Mouse (Mus musculus) forelimb bud, embryonic 11.5 days (tissue): ENCODE results near the gene Tmem50a.
"Not testable (repeated sequence)": the region's sequence is repeated elsewhere in the genome, so short reads cannot be mapped to it uniquely, and the experiment has no call there.

Experiments
- DNase-seq: peaks from one replicate; pipeline ENCODE4 v3.0.0-alpha.2; 2012; ENCODE audit warnings: low read depth, low spot score

Tmem50a gene

DNA sequence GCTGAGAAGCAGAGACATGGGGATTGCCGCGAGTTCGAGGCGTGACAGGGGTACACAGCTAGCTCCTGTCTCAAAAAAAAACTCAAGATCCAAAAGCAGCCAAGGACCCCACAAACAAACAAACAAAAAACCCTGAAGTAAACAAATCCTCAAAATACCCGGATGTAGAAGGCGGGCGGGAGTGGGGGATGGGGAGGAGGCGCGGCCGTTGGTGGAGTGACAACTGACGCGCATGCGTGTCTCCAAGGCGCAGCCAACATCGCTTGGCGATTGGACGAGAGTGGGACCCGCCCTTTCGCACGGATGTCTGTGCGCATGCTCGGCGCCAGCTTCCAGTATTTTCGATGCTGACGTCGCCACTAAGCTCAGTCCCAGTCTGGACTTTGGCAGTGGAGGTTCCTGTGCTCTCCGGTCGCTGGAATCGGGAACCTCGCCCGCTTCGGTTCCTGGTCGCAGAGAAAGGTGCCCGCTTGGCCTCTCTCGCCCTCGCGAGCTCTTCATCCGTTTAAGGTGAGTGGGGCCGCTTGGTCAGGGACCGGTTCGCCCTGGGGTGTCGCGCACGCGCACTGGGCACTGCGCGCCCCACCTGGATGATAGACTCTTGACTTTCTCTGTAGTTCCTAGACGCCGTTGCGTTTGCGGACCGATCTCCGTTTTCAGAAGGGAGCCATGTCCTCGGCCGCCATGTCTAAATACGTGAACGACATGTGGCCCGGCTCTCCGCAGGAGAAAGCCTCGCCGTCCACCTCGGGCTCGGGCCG, 8.6 kb upstream of the Tmem50a start, which contains the start of gene Rsrp1:
Gene Rsrp1 (plus strand): TSS at position 335 of the 761 bp plus-strand sequence.
- DNase-seq = peak; percentile 99

GRCm38 (mm10) chr4:134922925-134923244, 8.1 kb upstream of the Tmem50a start:
- DNase-seq = peak; percentile 64

- no peak for DNase-seq
These were observed 7.5 kb upstream of the Tmem50a start for GRCm38 (mm10) chr4:134922111-134922924.

DNA sequence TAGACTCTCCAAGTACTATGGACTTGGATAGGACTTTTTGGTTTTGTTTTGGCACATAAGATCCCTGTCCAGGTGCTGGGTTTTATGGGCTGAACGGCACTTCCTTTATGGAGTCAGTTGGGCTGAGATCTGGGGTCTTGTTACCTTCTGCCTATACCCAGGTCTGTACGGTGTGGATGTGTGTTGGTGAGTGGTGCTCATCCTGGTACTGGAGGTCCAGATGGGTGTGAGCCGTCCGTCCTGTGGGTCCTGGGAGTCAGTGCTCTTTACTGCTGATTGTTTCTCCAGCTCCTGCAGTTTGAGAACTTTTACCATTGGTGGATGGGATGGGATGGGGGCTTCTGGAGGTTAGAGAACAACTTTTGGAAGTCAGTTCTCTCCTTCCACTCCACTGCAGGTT, 6.9 kb upstream of the Tmem50a start:
- DNase-seq = no peak

DNA sequence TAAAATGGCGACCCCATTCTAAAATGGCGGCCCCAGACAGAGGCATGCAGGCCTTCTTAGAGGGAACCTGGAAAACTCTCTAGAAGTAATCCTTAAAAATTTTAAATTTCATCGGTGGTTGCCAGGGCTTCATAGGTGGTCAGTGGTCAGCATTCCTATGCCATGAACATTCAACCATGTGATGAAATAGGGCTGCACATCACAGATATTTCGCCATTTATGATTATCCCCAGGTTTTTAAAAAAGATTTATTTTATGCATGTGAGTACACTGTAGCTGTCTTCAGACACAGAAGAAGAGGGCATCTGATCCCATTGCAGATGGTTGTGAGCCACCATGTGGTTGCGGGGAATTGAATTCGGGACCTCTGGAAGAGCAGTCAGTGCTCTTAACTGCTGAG, 5.8 kb upstream of the Tmem50a start:
- no peak for DNase-seq

DNA sequence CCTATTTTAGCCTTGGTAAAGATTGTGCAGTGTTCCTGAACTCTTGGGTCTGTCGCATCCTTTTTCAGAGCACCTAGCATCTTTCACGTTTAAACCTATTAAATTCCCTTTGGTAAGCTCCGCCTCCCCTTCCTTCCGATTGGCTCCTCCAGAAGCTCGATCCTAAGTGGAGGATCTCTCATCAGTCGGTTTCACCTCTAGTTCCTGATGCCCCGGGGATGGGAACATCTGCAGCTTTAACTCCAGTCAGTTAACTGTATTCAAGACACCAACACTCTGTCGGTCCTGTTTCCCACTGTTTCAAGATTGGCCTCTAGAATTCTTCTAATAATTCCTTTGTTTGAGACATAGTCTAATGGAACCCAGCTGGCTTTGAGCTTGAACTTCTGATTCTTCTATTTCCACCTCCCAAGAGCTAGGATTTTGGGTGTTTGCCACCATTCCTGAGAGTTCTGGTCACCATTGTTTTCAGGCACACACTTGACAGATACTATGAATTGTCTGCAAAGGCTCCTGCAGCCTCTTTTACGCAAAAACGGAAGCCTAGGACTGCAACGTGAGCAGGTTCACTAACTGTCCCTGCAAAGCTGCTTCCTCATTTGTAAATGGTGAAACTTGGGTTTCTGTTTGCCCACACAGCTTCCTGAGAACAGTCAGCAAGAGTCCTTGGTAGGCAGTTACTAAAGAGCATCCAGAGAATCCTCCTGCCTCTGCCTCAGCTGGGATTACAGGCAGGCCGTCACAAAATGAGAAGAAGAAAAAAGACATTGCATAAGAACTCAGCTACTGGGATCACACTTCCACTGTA, 5.1 kb upstream of the Tmem50a start:
- DNase-seq = no peak

- no peak for DNase-seq
These were observed 3.6 kb upstream of the Tmem50a start for GRCm38 (mm10) chr4:134918381-134918780.

GRCm38 (mm10) chr4:134917194-134917593, 2.4 kb upstream of the Tmem50a start:
- no peak for DNase-seq

- DNase-seq = no peak
These were observed 613 bp upstream of the Tmem50a start for GRCm38 (mm10) chr4:134915223-134916050.

- DNase-seq = no peak
These were observed 531 bp downstream of the Tmem50a start for GRCm38 (mm10) chr4:134914122-134914863.

- peak; percentile 65 for DNase-seq
These were observed 1.4 kb downstream of the Tmem50a start for GRCm38 (mm10) chr4:134913413-134913812.

DNA sequence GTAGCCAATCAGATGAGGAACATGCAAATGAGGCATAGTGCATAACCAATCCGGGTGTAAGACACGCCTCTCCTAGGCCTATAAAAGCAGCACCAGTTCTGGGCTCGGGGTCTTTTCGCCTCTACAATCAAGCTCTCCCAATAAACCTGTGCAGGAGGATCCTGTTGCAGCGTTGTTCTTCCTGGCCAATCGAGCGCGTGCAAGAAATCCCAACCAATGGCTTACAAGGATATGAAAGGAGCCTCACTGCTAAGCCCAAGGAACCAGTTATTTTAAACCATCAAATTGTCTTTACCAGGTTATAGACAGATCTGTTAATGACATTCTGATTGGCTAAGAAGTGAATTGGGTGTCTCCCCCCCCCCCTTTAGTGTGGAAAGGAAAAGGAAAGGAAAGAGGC, 3.4 kb downstream of the Tmem50a start:
- not testable (repeated sequence) for DNase-seq

DNA sequence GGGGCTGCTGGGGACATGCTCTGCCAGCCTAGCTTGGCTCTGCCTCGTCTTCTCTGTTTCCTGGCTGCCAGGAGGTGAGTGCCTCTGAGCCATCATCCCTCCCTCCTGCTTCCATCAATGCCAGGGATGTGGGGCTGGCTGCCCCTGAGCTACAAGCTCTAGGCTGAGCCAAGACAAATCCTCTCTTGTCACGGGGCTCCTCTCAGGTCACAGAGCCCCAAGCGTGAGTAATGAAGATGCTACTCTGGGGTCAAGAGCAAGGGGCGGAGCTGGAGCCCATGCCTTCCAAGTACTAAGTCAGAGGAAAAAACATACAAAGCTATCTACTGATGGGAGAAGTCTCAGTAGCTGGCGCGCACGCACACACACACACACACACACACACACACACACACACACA, 11.8 kb downstream of the Tmem50a start:
- DNase-seq = no peak

DNA sequence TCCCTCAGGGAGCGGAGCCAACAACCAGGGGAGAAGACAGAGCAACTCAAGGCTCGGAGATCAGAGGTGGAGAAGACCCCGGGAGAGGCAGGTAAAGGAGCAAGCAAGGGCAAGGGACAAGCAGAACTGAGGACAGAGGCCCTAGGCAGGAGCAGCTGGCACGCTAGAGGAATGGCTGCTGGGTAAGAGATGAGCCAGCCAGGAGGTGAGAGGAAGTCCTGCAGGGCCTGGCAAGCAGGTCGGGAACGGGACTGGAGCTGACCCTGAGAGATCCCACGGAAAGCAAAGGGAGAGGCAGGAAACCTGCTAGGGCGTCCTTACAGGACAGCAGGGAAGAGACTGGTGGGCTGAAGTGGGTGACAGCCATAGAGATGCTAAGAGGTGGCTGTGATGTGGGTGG, 13.7 kb downstream of the Tmem50a start:
- no peak for DNase-seq

DNA sequence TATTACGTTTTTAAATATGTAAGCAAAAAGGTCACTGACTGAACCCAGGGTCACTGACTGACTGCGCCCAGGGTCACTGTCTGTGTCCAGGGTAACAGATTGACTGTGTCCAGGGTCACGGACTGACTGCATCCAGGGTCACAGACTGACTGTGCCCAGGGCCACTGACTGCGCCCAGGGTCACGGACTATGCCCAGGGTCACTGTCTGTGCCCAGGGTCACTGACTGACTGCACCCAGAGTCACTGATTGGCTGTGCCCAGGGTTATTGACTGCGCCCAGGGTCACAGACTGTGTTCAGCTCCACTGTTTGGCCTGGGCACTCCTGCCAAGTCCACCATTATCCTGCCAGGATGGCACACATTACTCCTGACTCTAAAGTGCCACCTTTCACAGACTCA, 17.6 kb downstream of the Tmem50a start:
- DNase-seq = no peak

DNA sequence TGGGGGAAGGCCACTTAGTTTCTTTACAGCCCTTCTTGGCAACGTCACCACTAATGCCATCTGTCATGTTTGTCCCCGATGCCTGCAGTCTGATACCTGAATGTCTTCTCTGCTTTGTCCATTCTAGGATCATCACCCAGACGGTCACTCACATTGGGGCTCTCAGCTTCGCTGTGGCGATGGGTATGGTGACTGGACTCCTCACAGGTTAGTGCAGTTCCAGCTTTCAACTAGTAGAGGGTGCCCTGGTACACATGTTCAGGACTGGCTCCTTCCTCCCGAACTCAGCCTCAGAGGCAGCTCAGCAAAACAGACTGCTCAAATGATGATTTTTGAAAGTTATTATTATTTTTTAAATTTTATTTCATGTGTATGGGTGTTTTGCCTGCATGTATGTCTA, 22.7 kb downstream of the Tmem50a start:
- no peak for DNase-seq

GRCm38 (mm10) chr4:134884364-134884763, 30.5 kb downstream of the Tmem50a start:
- DNase-seq = no peak

DNA sequence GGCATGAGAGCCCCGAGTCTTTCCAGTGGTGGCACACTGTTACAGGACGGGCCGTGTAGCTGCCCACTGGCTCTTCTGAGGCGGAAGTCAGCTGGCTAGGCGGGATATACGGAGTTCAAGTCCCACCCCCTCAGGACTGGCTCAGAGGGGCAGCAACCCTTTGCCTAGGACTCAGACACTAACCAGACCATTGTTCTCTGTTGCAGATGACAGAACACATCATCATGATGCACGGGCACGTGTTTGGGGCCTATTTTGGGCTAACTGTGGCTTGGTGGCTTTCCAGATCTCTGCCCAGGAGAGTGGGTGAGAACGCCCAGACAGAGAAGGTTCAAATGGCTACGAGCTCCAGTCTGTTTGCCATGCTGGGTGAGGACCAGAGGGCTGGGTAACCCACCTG, 31.0 kb downstream of the Tmem50a start:
- DNase-seq = no peak

GRCm38 (mm10) chr4:134883266-134883665, 31.6 kb downstream of the Tmem50a start:
- peak; percentile 47 for DNase-seq

GRCm38 (mm10) chr4:134880041-134880440, 34.8 kb downstream of the Tmem50a start:
- no peak for DNase-seq
